Mouse (Mus musculus): ENCODE data around the gene Hira. TPM values are rescaled to one million over a fixed set of nuclear protein-coding genes. Genes with fewer than 3 reads are reported as not detected.
A peak's percentile ranks its signal among the peaks of the same experiment; 100 is the strongest.

Gene Hira
- total and polyA plus RNA-seq, 3 experiments, result 19.0 to 23.1 (median 20.9) TPM

DNA sequence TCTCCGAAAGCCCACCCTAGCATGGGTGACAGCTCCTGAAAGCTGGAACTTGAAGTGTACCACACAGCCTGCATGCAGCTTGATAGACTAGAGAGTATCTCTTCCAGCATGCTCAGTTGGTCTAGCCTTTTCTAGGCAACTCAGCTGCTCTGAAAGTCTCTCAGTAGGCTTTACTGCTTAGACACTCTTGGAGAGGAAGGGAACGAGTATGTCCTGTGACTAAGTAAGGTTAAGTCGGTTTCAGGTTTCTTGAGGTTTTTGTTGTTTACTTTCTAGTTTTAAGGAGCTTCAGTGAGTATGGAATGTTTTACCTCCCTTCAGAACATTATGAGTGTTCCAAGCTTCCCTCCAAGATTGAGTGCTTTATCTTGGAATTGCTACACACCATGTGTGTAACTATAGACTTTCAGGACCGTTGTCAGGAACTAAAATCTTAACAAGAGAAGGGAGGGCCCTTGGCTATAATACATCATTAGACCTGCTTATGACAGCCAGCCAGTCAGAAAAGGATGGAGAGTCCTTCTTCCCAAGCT, 17.1 kb downstream of the Hira start:
- no peak overlapping the region for H3K9ac ChIP-seq (ENCODE audit: low read depth, low read length)
- no peak for DNase-seq
- no peak overlapping the region for H3K27ac ChIP-seq
- 82% methylated on average over 4 of the region's 4 CpGs for WGBS
- H3K79me2 ChIP-seq (replicated peaks; ENCODE audit: control insufficient read depth, insufficient read depth, low read length), result peaks cover 3% of the 10 kb centered on the region; the same call in 1 of the 2 replicates
- TF ChIP-seq CTCF (IDR thresholded peaks at IDR 0.05) (no peak), EP300 (IDR thresholded peaks at IDR 0.05; ENCODE audit: insufficient read depth, low read depth, low read length) (no peak), POLR2A (IDR thresholded peaks at IDR 0.05; ENCODE audit: insufficient read depth, low read depth, low read length) (no peak)
- H3K4me1 ChIP-seq (ENCODE audit: control insufficient read depth, insufficient read depth, low read length), result peaks cover 4% of the 10 kb centered on the region; the same call in 1 of the 2 replicates
- H3K27me3 ChIP-seq (ENCODE audit: control insufficient read depth, insufficient read depth, low read length), result no peaks in the 10 kb centered on the region
- H3K36me3 ChIP-seq (ENCODE audit: control insufficient read depth, insufficient read depth, low read length), result 0 out of 2 replicates have a peak, but pooled peaks cover 1% of the 10 kb centered on the region
- intact Hi-C loops (cut with DNase I), result no loop called here
- H3K4me3 ChIP-seq, result no peak overlapping the region

DNA sequence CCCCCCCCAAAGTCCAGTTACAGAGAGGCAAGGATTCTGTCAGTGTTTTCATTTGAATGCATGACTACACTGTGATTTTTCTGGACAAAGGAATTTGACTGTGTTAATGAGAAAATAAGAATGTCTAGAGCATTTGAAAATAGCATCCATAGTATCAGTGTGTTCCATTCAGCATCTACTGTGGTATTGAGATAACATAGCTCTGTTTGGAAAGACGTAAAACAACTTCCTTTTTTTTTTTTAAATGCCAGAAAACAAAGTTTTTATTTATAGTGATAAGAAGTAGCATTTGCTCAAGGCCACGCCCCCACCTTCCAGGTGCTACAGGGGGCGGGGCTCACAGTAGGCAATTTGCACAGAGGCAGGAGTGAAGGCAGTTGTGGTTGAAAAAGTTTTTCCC, 18.4 kb downstream of the Hira start:
- Histone ChIP-seq H3K4me1 (ENCODE audit: control insufficient read depth, insufficient read depth, low read length) (peaks cover 1% of the 10 kb centered on the region; the same call in 1 of the 2 replicates), H3K79me2 (replicated peaks; ENCODE audit: control insufficient read depth, insufficient read depth, low read length) (peaks cover 3% of the 10 kb centered on the region; the same call in 1 of the 2 replicates), H3K27ac (no peak overlapping the region), H3K4me3 (no peak overlapping the region), H3K27me3 (ENCODE audit: control insufficient read depth, insufficient read depth, low read length) (no peaks in the 10 kb centered on the region), H3K36me3 (ENCODE audit: control insufficient read depth, insufficient read depth, low read length) (0 out of 2 replicates have a peak, but pooled peaks cover 1% of the 10 kb centered on the region), H3K9ac (ENCODE audit: low read depth, low read length) (no peak overlapping the region)
- DNase-seq, result no peak
- intact Hi-C loops (cut with DNase I), result no loop called here
- WGBS, result 77% methylated on average over 3 of the region's 3 CpGs
- TF ChIP-seq EP300 (IDR thresholded peaks at IDR 0.05; ENCODE audit: insufficient read depth, low read depth, low read length), result no peak
- no peak for TF ChIP-seq CTCF (IDR thresholded peaks at IDR 0.05)
- TF ChIP-seq POLR2A (IDR thresholded peaks at IDR 0.05; ENCODE audit: insufficient read depth, low read depth, low read length), result no peak

DNA sequence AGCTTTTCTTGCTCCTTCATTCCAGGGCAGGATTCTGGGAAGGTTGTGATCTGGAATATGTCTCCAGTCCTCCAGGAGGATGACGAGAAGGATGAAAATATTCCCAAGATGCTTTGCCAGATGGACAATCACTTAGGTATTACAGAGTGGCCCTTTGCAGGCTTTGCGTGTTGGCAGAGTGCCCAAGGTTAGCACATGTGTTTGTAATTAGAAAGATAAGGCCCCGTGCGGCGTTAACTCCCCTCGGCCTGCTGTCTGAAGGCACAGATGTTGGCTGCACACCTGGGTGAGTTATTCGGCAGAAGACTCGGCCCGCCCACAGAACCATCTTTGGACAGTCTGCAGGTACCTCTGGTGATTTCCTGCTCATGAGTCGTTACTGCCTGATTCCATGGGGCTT, 19.6 kb downstream of the Hira start:
- H3K36me3 ChIP-seq (ENCODE audit: control insufficient read depth, insufficient read depth, low read length), result 0 out of 2 replicates have a peak, but pooled peaks cover 1% of the 10 kb centered on the region
- intact Hi-C loops (cut with DNase I), result no loop called here
- no peak overlapping the region for H3K9ac ChIP-seq (ENCODE audit: low read depth, low read length)
- peak; percentile 45 to 52 for DNase-seq
- TF ChIP-seq POLR2A (IDR thresholded peaks at IDR 0.05; ENCODE audit: insufficient read depth, low read depth, low read length) (no peak), EP300 (IDR thresholded peaks at IDR 0.05; ENCODE audit: insufficient read depth, low read depth, low read length) (peak; percentile 65; the same call in 1 of the 2 replicates), CTCF (IDR thresholded peaks at IDR 0.05) (no peak)
- WGBS, result 32% methylated on average over 10 of the region's 10 CpGs
- H3K4me1 ChIP-seq (ENCODE audit: control insufficient read depth, insufficient read depth, low read length), result peaks cover 1% of the 10 kb centered on the region; the same call in 1 of the 2 replicates
- H3K4me3 ChIP-seq, result no peak overlapping the region
- no peaks in the 10 kb centered on the region for H3K27me3 ChIP-seq (ENCODE audit: control insufficient read depth, insufficient read depth, low read length)
- no peak overlapping the region for H3K27ac ChIP-seq
- H3K79me2 ChIP-seq (replicated peaks; ENCODE audit: control insufficient read depth, insufficient read depth, low read length), result no peaks in the 10 kb centered on the region

DNA sequence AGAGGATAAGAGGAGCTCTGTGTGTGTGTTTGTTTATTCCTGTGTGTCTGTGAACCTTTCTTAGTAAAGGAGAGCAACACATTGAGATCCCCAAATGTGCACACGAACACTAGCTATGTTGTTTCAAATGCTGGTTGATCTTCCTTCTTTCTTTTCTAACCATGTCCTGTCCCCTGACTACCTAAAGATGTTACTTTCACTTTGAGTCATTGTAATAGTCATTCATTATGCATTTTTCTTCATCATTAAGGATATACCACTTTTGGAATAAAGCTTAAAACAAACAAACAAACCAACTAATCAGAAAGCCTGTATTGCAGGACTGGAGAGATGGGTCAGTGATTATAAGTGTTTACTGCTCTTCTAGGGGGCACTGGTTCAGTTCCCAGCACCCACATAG, 28.8 kb downstream of the Hira start:
- H3K36me3 ChIP-seq (ENCODE audit: control insufficient read depth, insufficient read depth, low read length), result no peaks in the 10 kb centered on the region
- intact Hi-C loops (cut with DNase I), result no loop called here
- DNase-seq, result no peak
- H3K9ac ChIP-seq (ENCODE audit: low read depth, low read length), result no peak overlapping the region
- WGBS, result 94% methylated on average over 1 of the region's 1 CpGs
- H3K27me3 ChIP-seq (ENCODE audit: control insufficient read depth, insufficient read depth, low read length), result no peaks in the 10 kb centered on the region
- H3K27ac ChIP-seq, result no peak overlapping the region
- H3K4me3 ChIP-seq, result no peak overlapping the region
- TF ChIP-seq CTCF (IDR thresholded peaks at IDR 0.05), result no peak
- TF ChIP-seq POLR2A (IDR thresholded peaks at IDR 0.05; ENCODE audit: insufficient read depth, low read depth, low read length), result no peak
- no peak for TF ChIP-seq EP300 (IDR thresholded peaks at IDR 0.05; ENCODE audit: insufficient read depth, low read depth, low read length)
- H3K4me1 ChIP-seq (ENCODE audit: control insufficient read depth, insufficient read depth, low read length), result no peaks in the 10 kb centered on the region
- no peaks in the 10 kb centered on the region for H3K79me2 ChIP-seq (replicated peaks; ENCODE audit: control insufficient read depth, insufficient read depth, low read length)

DNA sequence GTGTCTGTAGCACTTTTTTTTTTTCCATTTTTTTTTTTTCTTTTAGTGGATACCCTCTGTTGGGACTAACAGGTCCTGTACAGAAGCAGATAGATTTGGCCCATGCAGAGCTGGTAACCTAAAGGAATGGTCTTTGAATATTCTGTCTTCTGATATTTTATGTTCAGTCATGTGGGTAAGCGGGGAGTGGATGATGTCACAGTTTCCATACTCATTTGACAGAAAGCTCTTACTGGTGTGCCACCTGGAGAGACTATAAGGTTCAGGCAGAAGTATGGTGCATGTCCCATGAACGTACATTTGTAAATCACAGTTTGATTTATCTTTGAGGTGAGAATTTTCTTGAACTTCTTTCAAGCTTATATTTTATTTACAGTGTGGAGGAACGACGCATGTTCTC, 39.2 kb downstream of the Hira start:
- WGBS, result 95% methylated on average over 4 of the region's 4 CpGs
- Histone ChIP-seq H3K36me3 (ENCODE audit: control insufficient read depth, insufficient read depth, low read length) (no peaks in the 10 kb centered on the region), H3K4me3 (no peak overlapping the region), H3K79me2 (replicated peaks; ENCODE audit: control insufficient read depth, insufficient read depth, low read length) (no peaks in the 10 kb centered on the region), H3K4me1 (ENCODE audit: control insufficient read depth, insufficient read depth, low read length) (no peaks in the 10 kb centered on the region), H3K9ac (ENCODE audit: low read depth, low read length) (no peak overlapping the region), H3K27me3 (ENCODE audit: control insufficient read depth, insufficient read depth, low read length) (no peaks in the 10 kb centered on the region), H3K27ac (no peak overlapping the region)
- no peak for DNase-seq
- intact Hi-C loops (cut with DNase I), result no loop called here
- no peak for TF ChIP-seq EP300 (IDR thresholded peaks at IDR 0.05; ENCODE audit: insufficient read depth, low read depth, low read length)
- TF ChIP-seq POLR2A (IDR thresholded peaks at IDR 0.05; ENCODE audit: insufficient read depth, low read depth, low read length), result no peak
- no peak for TF ChIP-seq CTCF (IDR thresholded peaks at IDR 0.05)

DNA sequence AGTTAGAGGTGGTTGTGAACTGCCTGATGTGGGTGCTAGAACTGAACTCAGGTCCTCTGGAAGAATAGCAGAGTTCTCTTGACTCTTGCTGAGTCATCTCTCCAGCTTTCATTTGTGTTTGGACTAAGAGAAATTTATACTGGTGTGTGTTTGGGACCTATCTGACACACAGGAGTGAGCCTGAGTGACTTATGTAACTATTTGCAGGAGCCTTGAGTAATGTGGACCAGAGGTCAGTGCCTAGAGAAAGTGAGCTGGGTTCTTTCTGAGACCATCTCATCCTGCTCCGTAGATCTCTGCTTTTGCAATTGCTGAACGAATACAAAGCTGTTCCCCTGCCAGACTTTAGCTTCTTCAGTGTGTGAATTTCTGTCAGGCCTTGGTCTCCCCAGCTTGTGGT, 44.9 kb downstream of the Hira start:
- DNase-seq, result no peak
- H3K79me2 ChIP-seq (replicated peaks; ENCODE audit: control insufficient read depth, insufficient read depth, low read length), result no peaks in the 10 kb centered on the region
- H3K27ac ChIP-seq, result no peak overlapping the region
- H3K4me1 ChIP-seq (ENCODE audit: control insufficient read depth, insufficient read depth, low read length), result no peaks in the 10 kb centered on the region
- TF ChIP-seq EP300 (IDR thresholded peaks at IDR 0.05; ENCODE audit: insufficient read depth, low read depth, low read length) (no peak), POLR2A (IDR thresholded peaks at IDR 0.05; ENCODE audit: insufficient read depth, low read depth, low read length) (no peak), CTCF (IDR thresholded peaks at IDR 0.05) (no peak)
- no peak overlapping the region for H3K9ac ChIP-seq (ENCODE audit: low read depth, low read length)
- WGBS, result 99% methylated on average over 2 of the region's 2 CpGs
- intact Hi-C loops (cut with DNase I), result no loop called here
- no peak overlapping the region for H3K4me3 ChIP-seq
- peaks cover 2% of the 10 kb centered on the region for H3K36me3 ChIP-seq (ENCODE audit: control insufficient read depth, insufficient read depth, low read length)
- H3K27me3 ChIP-seq (ENCODE audit: control insufficient read depth, insufficient read depth, low read length), result no peaks in the 10 kb centered on the region
